Mouse (Mus musculus) midbrain, embryonic 11.5 days (tissue): ENCODE results near the gene Ccl26. TPM values are rescaled to one million over a fixed set of nuclear protein-coding genes. Genes with fewer than 3 reads are reported as not detected.

Experiments used
- ATAC-seq: fragments of 200-750 bp; cut with Nextera tagmentation; 2 replicates; pipeline ENCODE4 v1.8.0; 2017; ENCODE audit warnings: moderate TSS enrichment, moderate library complexity; ENCODE audit not compliant: low FRiP score
- DNase-seq: peaks from one replicate; pipeline ENCODE4 v3.0.0; 2015; ENCODE audit warnings: low spot score; ENCODE audit errors: missing footprints
- H3K27ac ChIP-seq: fragments of 300-500 bp; sonication (generic); 2 replicates; pipeline ENCODE4 v1.5.1; 2014; ENCODE audit warnings: low read depth, low read length
- H3K27me3 ChIP-seq: fragments of 300-500 bp; sonication (generic); 2 replicates; pipeline ENCODE4 v1.6.1; 2014; ENCODE audit warnings: mild to moderate bottlenecking, low read length, moderate library complexity, mixed read lengths; ENCODE audit not compliant: control insufficient read depth, insufficient read depth
- H3K36me3 ChIP-seq: fragments of 300-500 bp; sonication (generic); 2 replicates; pipeline ENCODE4 v1.6.1; 2014; ENCODE audit warnings: mild to moderate bottlenecking, low read length, moderate library complexity, mixed read lengths; ENCODE audit not compliant: control insufficient read depth, insufficient read depth
- H3K4me1 ChIP-seq: fragments of 300-500 bp; sonication (generic); 2 replicates; pipeline ENCODE4 v1.6.1; 2014; ENCODE audit warnings: low read length; ENCODE audit not compliant: control insufficient read depth, insufficient read depth
- H3K4me2 ChIP-seq: fragments of 300-500 bp; sonication (generic); 2 replicates; pipeline ENCODE4 v1.6.1; 2014; ENCODE audit warnings: mild to moderate bottlenecking, moderate library complexity
- H3K4me3 ChIP-seq: fragments of 300-500 bp; sonication (generic); 2 replicates; pipeline ENCODE4 v1.5.1; 2014; ENCODE audit warnings: low read depth, low read length
- H3K9ac ChIP-seq: fragments of 300-500 bp; sonication (generic); 2 replicates; pipeline ENCODE4 v1.6.1; 2014; ENCODE audit warnings: low read length
- H3K9me3 ChIP-seq: fragments of 300-500 bp; sonication (generic); 2 replicates; pipeline ENCODE4 v1.6.1; 2016; ENCODE audit warnings: low read length; ENCODE audit not compliant: control insufficient read depth
- WGBS: fragments of 180-500 bp; shearing (Covaris S2); extraction: QIAGEN DNeasy Blood & Tissue Kit; methylation state at CpG from one replicate; pipeline ENCODE4 v1.1.7; 2014; 5-methylcytosine and 5-hydroxymethylcytosine counted together
- polyA plus RNA-seq: library from polyadenylated mRNA; unstranded; fragments of >200 nt; fragmentation: Nextera tagmentation; extraction: Ambion mirVana; gene quantifications from 2 replicates; pipeline ENCODE4 v1.2.1, GENCODE M21; 2014

Gene Ccl26
- polyA plus RNA-seq, 1 experiment from 2014 or later: not detected

- no peak overlapping the region for H3K4me2 ChIP-seq
- no peaks in the 10 kb centered on the region for H3K27me3 ChIP-seq
- no peaks in the 10 kb centered on the region for H3K4me1 ChIP-seq
- H3K27ac ChIP-seq: no peak overlapping the region
- H3K4me3 ChIP-seq: no peak overlapping the region
- ATAC-seq (no peak), DNase-seq (no peak)
- no peaks in the 10 kb centered on the region for H3K36me3 ChIP-seq
- H3K9ac ChIP-seq: no peak overlapping the region
- no peaks in the 10 kb centered on the region for H3K9me3 ChIP-seq
- WGBS: 25% methylated on average over 3 of the region's 3 CpGs
These were observed 12.5 kb downstream of the Ccl26 start for GRCm38 (mm10) chr5:135550910-135551309.

- Histone ChIP-seq H3K27me3 (no peaks in the 10 kb centered on the region), H3K4me3 (no peak overlapping the region), H3K36me3 (no peaks in the 10 kb centered on the region), H3K9ac (no peak overlapping the region), H3K4me1 (peaks cover 8% of the 10 kb centered on the region), H3K4me2 (no peak overlapping the region), H3K27ac (no peak overlapping the region), H3K9me3 (no peaks in the 10 kb centered on the region)
- WGBS: 84% methylated on average over 2 of the region's 2 CpGs
- no peak for ATAC-seq
- no peak for DNase-seq
These were observed 15.4 kb downstream of the Ccl26 start for GRCm38 (mm10) chr5:135547990-135548389.

GRCm38 (mm10) chr5:135544865-135545797 lies 18.2 kb downstream of the Ccl26 start, which contains the start of gene Hip1:
Hip1 (minus strand) TSS chr5:135545120.
- Histone ChIP-seq H3K4me3 (peak within 1 kb of the TSS; percentile 74), H3K4me2 (peak within 1 kb of the TSS; percentile 98), H3K27ac (no peak within 1 kb of the TSS; the same call in 1 of the 2 replicates), H3K9ac (peak within 1 kb of the TSS; percentile 79), H3K27me3 (no peaks in the 10 kb centered on the region), H3K9me3 (no peaks in the 10 kb centered on the region), H3K36me3 (no peaks in the 10 kb centered on the region), H3K4me1 (peaks cover 8% of the 10 kb centered on the region)
- DNase-seq: peak; percentile 99
- WGBS: under 1% methylated on average over 46 of the region's 46 CpGs
- ATAC-seq: peak; percentile 99

- ATAC-seq (no peak), DNase-seq (peak; percentile 93)
- H3K27me3 ChIP-seq: no peaks in the 10 kb centered on the region
- no peaks in the 10 kb centered on the region for H3K36me3 ChIP-seq
- H3K4me1 ChIP-seq: peaks cover 8% of the 10 kb centered on the region
- H3K27ac ChIP-seq: no peak overlapping the region
- peak overlapping the region; percentile 74 for H3K4me3 ChIP-seq
- WGBS: 8% methylated on average over 15 of the region's 15 CpGs
- peak overlapping the region; percentile 79 for H3K9ac ChIP-seq
- no peaks in the 10 kb centered on the region for H3K9me3 ChIP-seq
- peak overlapping the region; percentile 98 for H3K4me2 ChIP-seq
These were observed 19.3 kb downstream of the Ccl26 start for GRCm38 (mm10) chr5:135544032-135544558.

GRCm38 (mm10) chr5:135537794-135538214 lies 25.6 kb downstream of the Ccl26 start:
- Histone ChIP-seq H3K36me3 (no peaks in the 10 kb centered on the region), H3K27ac (no peak overlapping the region), H3K4me2 (no peak overlapping the region), H3K27me3 (no peaks in the 10 kb centered on the region), H3K9ac (no peak overlapping the region), H3K9me3 (no peaks in the 10 kb centered on the region), H3K4me3 (no peak overlapping the region), H3K4me1 (no peaks in the 10 kb centered on the region)
- WGBS: 81% methylated on average over 10 of the region's 10 CpGs
- DNase-seq: no peak
- no peak for ATAC-seq

GRCm38 (mm10) chr5:135537326-135537725 lies 26.0 kb downstream of the Ccl26 start:
- no peak overlapping the region for H3K4me3 ChIP-seq
- ATAC-seq (no peak), DNase-seq (no peak)
- no peaks in the 10 kb centered on the region for H3K27me3 ChIP-seq
- WGBS: 89% methylated on average over 4 of the region's 4 CpGs
- no peak overlapping the region for H3K4me2 ChIP-seq
- H3K27ac ChIP-seq: no peak overlapping the region
- no peaks in the 10 kb centered on the region for H3K4me1 ChIP-seq
- no peaks in the 10 kb centered on the region for H3K9me3 ChIP-seq
- H3K9ac ChIP-seq: no peak overlapping the region
- H3K36me3 ChIP-seq: no peaks in the 10 kb centered on the region

- DNase-seq: no peak
- no peak for ATAC-seq
- no peak overlapping the region for H3K9ac ChIP-seq
- no peaks in the 10 kb centered on the region for H3K4me1 ChIP-seq
- no peaks in the 10 kb centered on the region for H3K36me3 ChIP-seq
- no peak overlapping the region for H3K4me3 ChIP-seq
- H3K9me3 ChIP-seq: no peaks in the 10 kb centered on the region
- no peak overlapping the region for H3K4me2 ChIP-seq
- H3K27ac ChIP-seq: no peak overlapping the region
- H3K27me3 ChIP-seq: no peaks in the 10 kb centered on the region
These were observed 27.5 kb downstream of the Ccl26 start for GRCm38 (mm10) chr5:135535867-135536266.

- Histone ChIP-seq H3K4me3 (no peak overlapping the region), H3K27me3 (no peaks in the 10 kb centered on the region), H3K27ac (no peak overlapping the region), H3K4me2 (no peak overlapping the region), H3K4me1 (no peaks in the 10 kb centered on the region), H3K9ac (no peak overlapping the region; the same call in 1 of the 2 replicates), H3K9me3 (no peaks in the 10 kb centered on the region), H3K36me3 (no peaks in the 10 kb centered on the region)
- WGBS: 88% methylated on average over 10 of the region's 10 CpGs
- no peak for DNase-seq
- no peak for ATAC-seq
These were observed 29.9 kb downstream of the Ccl26 start for GRCm38 (mm10) chr5:135533431-135533830.

GRCm38 (mm10) chr5:135531306-135531845 lies 32.0 kb downstream of the Ccl26 start:
- ATAC-seq (no peak), DNase-seq (peak; percentile 60)
- H3K4me1 ChIP-seq: 0 out of 2 replicates have a peak, but pooled peaks cover 2% of the 10 kb centered on the region
- H3K4me3 ChIP-seq: no peak overlapping the region
- no peaks in the 10 kb centered on the region for H3K27me3 ChIP-seq
- WGBS: 89% methylated on average over 11 of the region's 11 CpGs
- no peaks in the 10 kb centered on the region for H3K9me3 ChIP-seq
- H3K9ac ChIP-seq: no peak overlapping the region
- no peak overlapping the region for H3K27ac ChIP-seq
- no peak overlapping the region for H3K4me2 ChIP-seq
- no peaks in the 10 kb centered on the region for H3K36me3 ChIP-seq
